Mouse (Mus musculus) spleen, adult 2 months (tissue): Measurements from ENCODE around the gene Dmbt1.

Source experiments
- CTCF ChIP-seq: fragments of 200-500 bp; IDR thresholded peaks from 2 replicates; pipeline ENCODE4 v1.5.1; 2011; ENCODE audit warnings: mild to moderate bottlenecking, inconsistent platforms; ENCODE audit not compliant: insufficient read depth, insufficient read length, insufficient replicate concordance; ENCODE audit errors: extremely low read depth
- POLR2A ChIP-seq: fragments of 200-500 bp; IDR thresholded peaks from 2 replicates; pipeline ENCODE4 v1.6.1; 2011; ENCODE audit warnings: low read depth, low read length, inconsistent platforms

DNA sequence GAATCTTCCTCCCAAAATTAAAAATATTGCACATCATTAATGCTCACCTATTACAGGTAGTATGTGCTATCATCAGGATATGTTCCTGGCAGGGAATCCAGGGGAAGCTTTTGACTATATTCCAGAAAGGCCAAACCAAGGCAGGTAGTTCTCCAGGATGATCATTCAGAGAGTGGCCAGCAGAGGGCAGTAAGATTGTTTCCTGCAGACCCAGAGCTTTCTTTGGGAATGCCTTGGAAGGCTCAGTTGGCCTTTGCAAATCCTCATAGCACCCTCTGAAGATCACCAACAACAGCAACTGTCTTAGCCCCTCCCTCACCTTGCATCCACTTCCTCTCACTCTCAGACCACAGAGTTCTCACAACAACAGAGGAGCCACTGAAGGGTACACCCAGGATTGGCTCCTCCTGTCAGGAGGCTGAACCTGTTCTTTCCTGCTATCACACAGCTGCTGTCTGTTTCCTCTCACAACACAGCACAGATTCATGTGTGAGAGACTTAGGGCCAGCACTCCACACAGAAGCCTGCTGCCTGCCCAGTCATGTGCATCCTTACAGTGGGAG lies 23.0 kb downstream of the Dmbt1 start:
- TF ChIP-seq POLR2A = no peak
- TF ChIP-seq CTCF = no peak
